Mouse (Mus musculus): Measurements from ENCODE around the gene Ferd3l. TPM values are rescaled to one million over a fixed set of nuclear protein-coding genes. Genes with fewer than 3 reads are reported as not detected.

Ferd3l gene
- total and polyA plus RNA-seq, 3 experiments = not detected

DNA sequence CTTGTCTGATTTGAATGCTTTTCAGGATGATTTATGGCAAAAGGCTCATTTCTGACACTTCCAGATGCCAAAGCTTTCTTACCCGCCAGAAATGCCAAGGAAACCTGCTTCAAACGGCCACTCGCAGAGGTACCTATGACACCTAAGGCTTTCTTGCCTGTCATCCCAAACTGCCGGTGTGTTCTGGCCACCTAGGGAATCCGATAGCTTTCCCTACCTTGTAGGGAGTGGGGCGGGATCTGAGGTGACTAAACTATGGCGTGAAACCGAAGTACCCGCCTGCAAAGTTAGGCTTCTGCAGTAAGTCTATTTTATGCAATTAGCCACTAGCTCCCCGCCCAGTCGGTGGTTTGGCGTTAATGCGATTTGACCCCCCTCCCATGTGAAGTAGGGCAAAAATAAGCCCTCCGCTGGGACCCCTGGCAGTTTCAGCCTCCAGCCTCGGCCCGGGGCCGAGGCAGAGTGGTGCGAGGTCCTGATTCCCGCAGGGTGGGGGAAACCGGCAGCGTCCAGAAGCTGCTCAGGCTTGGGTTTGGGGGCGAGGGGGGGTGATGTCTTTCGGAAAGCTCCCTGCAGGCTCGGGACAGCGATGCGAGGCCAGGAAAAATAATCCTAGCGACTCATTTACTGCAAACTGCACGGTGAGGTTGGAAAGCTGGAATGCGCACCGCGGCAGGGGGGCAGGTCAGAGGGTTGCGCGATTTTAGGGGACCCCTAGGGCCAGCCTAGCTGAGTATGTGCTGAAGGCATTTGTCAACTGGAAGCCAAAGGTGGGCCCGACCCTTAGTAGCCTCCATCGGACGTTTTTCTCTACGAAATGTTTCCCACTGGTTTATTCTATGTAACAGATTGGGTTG, 40.0 kb downstream of the Ferd3l start:
- H3K9ac ChIP-seq (ENCODE audit: low read depth, low read length) = no peak overlapping the region
- intact Hi-C loops (cut with DNase I) = no loop called here

GRCm38 (mm10) chr12:33968898-33969178, 40.6 kb downstream of the Ferd3l start:
- Histone ChIP-seq H3K36me3 (ENCODE audit: control insufficient read depth, insufficient read depth, low read length) (no peaks in the 10 kb centered on the region), H3K4me1 (ENCODE audit: control insufficient read depth, insufficient read depth, low read length) (no peaks in the 10 kb centered on the region), H3K4me3 (no peak overlapping the region), H3K27me3 (ENCODE audit: control insufficient read depth, insufficient read depth, low read length) (peaks cover 9% of the 10 kb centered on the region), H3K27ac (no peak overlapping the region), H3K79me2 (replicated peaks; ENCODE audit: control insufficient read depth, insufficient read depth, low read length) (no peaks in the 10 kb centered on the region), H3K9ac (ENCODE audit: low read depth, low read length) (no peak overlapping the region)
- no peak for DNase-seq
- 44% methylated on average over 4 of the region's 4 CpGs for whole genome bisulfite sequencing
- intact Hi-C loops (cut with DNase I) = no loop called here
- TF ChIP-seq EP300 (IDR thresholded peaks at IDR 0.05; ENCODE audit: insufficient read depth, low read depth, low read length) = no peak
- TF ChIP-seq CTCF (IDR thresholded peaks at IDR 0.05) = no peak
- no peak for TF ChIP-seq POLR2A (IDR thresholded peaks at IDR 0.05; ENCODE audit: insufficient read depth, low read depth, low read length)

More for the DNA sequence above, 40.0 kb downstream of the Ferd3l start:
- 16% methylated on average over 37 of the region's 37 CpGs for WGBS
- TF ChIP-seq POLR2A (IDR thresholded peaks at IDR 0.05; ENCODE audit: insufficient read depth, low read depth, low read length) (no peak), CTCF (IDR thresholded peaks at IDR 0.05) (no peak), EP300 (IDR thresholded peaks at IDR 0.05; ENCODE audit: insufficient read depth, low read depth, low read length) (no peak)
- Histone ChIP-seq H3K27ac (no peak overlapping the region), H3K79me2 (replicated peaks; ENCODE audit: control insufficient read depth, insufficient read depth, low read length) (no peaks in the 10 kb centered on the region), H3K4me1 (ENCODE audit: control insufficient read depth, insufficient read depth, low read length) (no peaks in the 10 kb centered on the region), H3K27me3 (ENCODE audit: control insufficient read depth, insufficient read depth, low read length) (peaks cover 9% of the 10 kb centered on the region), H3K4me3 (no peak overlapping the region), H3K36me3 (ENCODE audit: control insufficient read depth, insufficient read depth, low read length) (no peaks in the 10 kb centered on the region)
- DNase-seq = no peak

Other genes starting within 250 kb of the Ferd3l start
- gene Twist1, start 29.2 kb downstream of the Ferd3l start, total RNA-seq (2021) = 1 to 10 TPM; 1.5 to 2.3 TPM
- gene Twist1, start 29.2 kb downstream of the Ferd3l start, polyA plus RNA-seq (2012; rRNA removed) = 2.5 and 2.7 TPM in 2 replicates